Mouse (Mus musculus): ENCODE data around the gene Ube3a. TPM values are rescaled to one million over a fixed set of nuclear protein-coding genes. Genes with fewer than 3 reads are reported as not detected.

Gene Ube3a
- 100 to 1,000 TPM; 130 to 138 TPM for total RNA-seq (2023)

GRCm38 (mm10) chr7:59228045-59228865 lies at the start of gene Ube3a:
Ube3a (plus strand) TSS chr7:59228750.

